Mouse (Mus musculus): ENCODE measurements around the gene Ctag2. TPM values are rescaled to one million over a fixed set of nuclear protein-coding genes. Genes with fewer than 3 reads are reported as not detected.

Ctag2 gene
- total RNA-seq (2014; fragmentation: Nextera tagmentation), result not detected in 2 replicates
- not detected in 2 replicates for total RNA-seq (2017)

- no peak for ATAC-seq (replicated peaks; ENCODE audit: low FRiP score, low TSS enrichment, poor library complexity, severe bottlenecking)
These were observed at the start of gene Ctag2 for GRCm38 (mm10) chrX:65047344-65047743. Gene Ctag2 (plus strand): TSS chrX:65047644.
